Mouse (Mus musculus) kidney, embryonic 14.5 days (tissue): ENCODE results near the gene Ano10. TPM values are rescaled to one million over a fixed set of nuclear protein-coding genes. Genes with fewer than 3 reads are reported as not detected.

Experiments used
- ATAC-seq: fragments of 200-750 bp; cut with Nextera tagmentation; 2 replicates; pipeline ENCODE4 v1.8.0; 2017; ENCODE audit warnings: moderate number of reproducible peaks, mild to moderate bottlenecking, moderate TSS enrichment, moderate library complexity; ENCODE audit not compliant: low FRiP score, low TSS enrichment
- H3K27ac ChIP-seq: fragments of 300-500 bp; sonication (generic); 2 replicates; pipeline ENCODE4 v1.5.1; 2014; ENCODE audit warnings: low read depth, mild to moderate bottlenecking, low read length, moderate library complexity, mixed read lengths
- H3K27me3 ChIP-seq: fragments of 300-500 bp; sonication (generic); 2 replicates; pipeline ENCODE4 v1.6.1; 2014; ENCODE audit warnings: mild to moderate bottlenecking, low read length; ENCODE audit not compliant: control insufficient read depth, insufficient read depth
- H3K36me3 ChIP-seq: fragments of 300-500 bp; sonication (generic); 2 replicates; pipeline ENCODE4 v1.6.1; 2014; ENCODE audit warnings: low read length, mixed read lengths; ENCODE audit not compliant: control insufficient read depth, insufficient read depth
- H3K4me1 ChIP-seq: fragments of 300-500 bp; sonication (generic); 2 replicates; pipeline ENCODE4 v1.6.1; 2014; ENCODE audit warnings: low read length, mixed read lengths; ENCODE audit not compliant: control insufficient read depth, insufficient read depth
- H3K4me2 ChIP-seq: fragments of 300-500 bp; sonication (generic); replicated peaks from 2 replicates; pipeline ENCODE4 v1.6.1; 2014; ENCODE audit warnings: low read depth, mild to moderate bottlenecking, low read length
- H3K4me3 ChIP-seq: fragments of 300-500 bp; sonication (generic); 2 replicates; pipeline ENCODE4 v1.5.1; 2014; ENCODE audit warnings: mild to moderate bottlenecking, low read length
- H3K9ac ChIP-seq: fragments of 300-500 bp; sonication (generic); 2 replicates; pipeline ENCODE4 v1.6.1; 2014; ENCODE audit warnings: low read depth, mild to moderate bottlenecking, low read length, moderate library complexity
- H3K9me3 ChIP-seq: fragments of 300-500 bp; sonication (generic); 2 replicates; pipeline ENCODE4 v1.6.1; 2016; ENCODE audit warnings: low read length; ENCODE audit not compliant: control insufficient read depth
- WGBS: fragments of 180-500 bp; shearing (Covaris S2); extraction: QIAGEN DNeasy Blood & Tissue Kit; methylation state at CpG from one replicate; pipeline ENCODE4 v1.1.7; 2014; 5-methylcytosine and 5-hydroxymethylcytosine counted together
- polyA plus RNA-seq: library from polyadenylated mRNA; unstranded; fragments of >200 nt; fragmentation: Nextera tagmentation; extraction: Ambion mirVana; gene quantifications from 2 replicates; pipeline ENCODE4 v1.2.1, GENCODE M21; 2014

Gene Ano10
- polyA plus RNA-seq, 1 experiment from 2014 or later: 37.0 TPM

- 0 out of 2 replicates have a peak, but pooled peaks cover 5% of the 10 kb centered on the region for H3K36me3 ChIP-seq
- no peak overlapping the region for H3K4me2 ChIP-seq
- 0 out of 2 replicates have a peak, but pooled peaks cover 3% of the 10 kb centered on the region for H3K4me1 ChIP-seq
- H3K9me3 ChIP-seq: no peaks in the 10 kb centered on the region
- no peak overlapping the region for H3K9ac ChIP-seq
- ATAC-seq: no peak
- H3K27ac ChIP-seq: no peak overlapping the region
- WGBS: 82% methylated on average over 8 of the region's 8 CpGs
- no peaks in the 10 kb centered on the region for H3K27me3 ChIP-seq
- no peak overlapping the region for H3K4me3 ChIP-seq
Observed at GRCm38 (mm10) chr9:122245879-122246278, 48.3 kb downstream of the Ano10 start.

- no peaks in the 10 kb centered on the region for H3K9me3 ChIP-seq
- H3K36me3 ChIP-seq: 0 out of 2 replicates have a peak, but pooled peaks cover 5% of the 10 kb centered on the region
- WGBS: 83% methylated on average over 4 of the region's 4 CpGs
- H3K27me3 ChIP-seq: no peaks in the 10 kb centered on the region
- no peak overlapping the region for H3K4me2 ChIP-seq
- H3K4me3 ChIP-seq: no peak overlapping the region
- H3K4me1 ChIP-seq: 0 out of 2 replicates have a peak, but pooled peaks cover 3% of the 10 kb centered on the region
- no peak for ATAC-seq
- no peak overlapping the region for H3K9ac ChIP-seq
- no peak overlapping the region for H3K27ac ChIP-seq
Observed at GRCm38 (mm10) chr9:122245471-122245870, 48.8 kb downstream of the Ano10 start.

DNA sequence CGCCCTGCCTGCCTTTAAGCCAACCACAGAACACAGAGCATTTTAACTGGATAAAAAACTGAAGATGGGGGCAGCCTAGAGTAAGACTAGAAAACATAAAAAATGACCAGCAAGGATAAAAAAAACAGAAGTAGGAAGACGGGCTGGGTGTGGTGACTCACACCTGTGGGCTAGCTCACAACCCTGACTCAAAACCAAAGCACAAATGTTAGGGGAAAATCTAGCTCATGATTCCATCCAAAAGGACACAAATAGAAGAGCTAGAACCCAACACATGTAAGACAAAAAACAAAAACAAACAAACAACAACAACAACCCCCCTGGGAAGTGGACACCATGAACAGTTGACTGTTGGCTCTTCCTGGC, 49.4 kb downstream of the Ano10 start:
- no peak for ATAC-seq
- Histone ChIP-seq H3K4me3 (no peak overlapping the region), H3K27me3 (no peaks in the 10 kb centered on the region), H3K9me3 (no peaks in the 10 kb centered on the region), H3K36me3 (no peaks in the 10 kb centered on the region), H3K9ac (no peak overlapping the region), H3K27ac (no peak overlapping the region), H3K4me2 (no peak overlapping the region), H3K4me1 (0 out of 2 replicates have a peak, but pooled peaks cover 3% of the 10 kb centered on the region)
- WGBS: 25% methylated on average over 2 of the region's 2 CpGs

DNA sequence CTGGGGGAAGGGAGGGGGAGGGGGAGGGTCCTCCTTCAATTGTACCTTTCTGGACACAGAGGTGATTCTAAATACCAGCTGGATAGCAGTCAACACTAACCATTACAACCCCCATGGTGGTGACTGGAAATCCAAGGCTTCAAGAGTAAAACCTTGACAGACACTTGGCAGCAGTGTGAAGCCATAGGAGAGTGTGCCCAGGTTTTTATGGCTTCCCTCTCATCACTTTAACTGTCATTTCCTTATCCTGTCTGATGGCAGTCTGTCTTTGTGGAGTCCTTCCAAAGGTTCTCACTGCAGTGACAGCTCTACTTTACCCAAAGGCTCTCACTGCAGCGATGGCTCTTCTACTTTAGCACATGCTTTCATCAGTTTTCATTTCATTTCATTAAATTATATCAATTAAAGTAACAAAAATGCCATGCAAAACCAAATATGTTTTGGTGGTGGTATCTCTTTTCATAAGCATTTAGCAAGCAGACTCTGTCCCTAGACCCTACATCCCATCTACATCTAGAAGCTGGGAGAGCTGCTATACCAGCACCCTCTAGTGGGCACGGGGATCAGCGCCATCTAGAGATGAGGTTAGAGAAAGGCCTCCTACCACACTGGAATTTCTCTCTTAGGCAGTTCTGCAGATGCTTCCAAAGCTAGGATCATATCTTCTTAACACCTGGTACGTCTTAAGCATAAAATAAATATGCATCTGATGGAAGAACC, 50.0 kb downstream of the Ano10 start:
- Histone ChIP-seq H3K4me1 (0 out of 2 replicates have a peak, but pooled peaks cover 3% of the 10 kb centered on the region), H3K9me3 (no peaks in the 10 kb centered on the region), H3K27ac (no peak overlapping the region), H3K4me3 (no peak overlapping the region), H3K4me2 (no peak overlapping the region), H3K9ac (no peak overlapping the region), H3K27me3 (no peaks in the 10 kb centered on the region), H3K36me3 (no peaks in the 10 kb centered on the region)
- WGBS: 34% methylated on average over 4 of the region's 4 CpGs
- ATAC-seq: no peak

DNA sequence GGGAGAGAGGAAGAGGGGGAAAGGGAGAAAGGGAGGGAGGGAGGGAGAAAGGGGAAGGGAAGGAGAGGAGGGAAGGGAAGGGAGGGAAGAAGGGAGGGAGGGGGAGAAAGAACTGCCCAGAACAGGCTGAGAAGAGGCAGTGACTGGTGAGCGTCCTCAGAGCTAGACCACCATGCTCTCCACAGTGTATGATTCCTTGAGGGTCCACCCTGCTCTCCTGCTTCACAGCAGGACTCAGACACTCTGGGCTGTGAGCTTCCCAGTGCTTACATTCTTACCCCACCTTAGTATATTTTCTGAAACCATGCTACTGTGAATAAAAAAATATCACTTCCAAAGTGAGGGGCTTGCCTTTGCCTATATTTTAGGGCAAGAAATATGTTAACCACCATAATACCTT, 50.9 kb downstream of the Ano10 start:
- Histone ChIP-seq H3K9me3 (no peaks in the 10 kb centered on the region), H3K27ac (no peak overlapping the region), H3K4me3 (no peak overlapping the region), H3K4me1 (0 out of 2 replicates have a peak, but pooled peaks cover 3% of the 10 kb centered on the region), H3K36me3 (no peaks in the 10 kb centered on the region), H3K27me3 (no peaks in the 10 kb centered on the region), H3K4me2 (no peak overlapping the region), H3K9ac (no peak overlapping the region)
- ATAC-seq: no peak
- WGBS: 42% methylated on average over 1 of the region's 1 CpGs

- Histone ChIP-seq H3K36me3 (no peaks in the 10 kb centered on the region), H3K9ac (no peak overlapping the region), H3K27ac (no peak overlapping the region), H3K27me3 (no peaks in the 10 kb centered on the region), H3K4me2 (no peak overlapping the region), H3K4me1 (0 out of 2 replicates have a peak, but pooled peaks cover 3% of the 10 kb centered on the region), H3K9me3 (no peaks in the 10 kb centered on the region), H3K4me3 (no peak overlapping the region)
- no peak; the same call in 1 of the 2 replicates for ATAC-seq
- 7% methylated on average over 7 of the region's 7 CpGs for WGBS
Observed at GRCm38 (mm10) chr9:122242856-122243255, 51.4 kb downstream of the Ano10 start.

- 49% methylated on average over 10 of the region's 10 CpGs for WGBS
- Histone ChIP-seq H3K27ac (no peak overlapping the region), H3K9me3 (no peaks in the 10 kb centered on the region), H3K36me3 (no peaks in the 10 kb centered on the region), H3K4me1 (0 out of 2 replicates have a peak, but pooled peaks cover 3% of the 10 kb centered on the region), H3K4me3 (no peak overlapping the region), H3K9ac (no peak overlapping the region), H3K27me3 (no peaks in the 10 kb centered on the region), H3K4me2 (no peak overlapping the region)
- ATAC-seq: no peak
Observed at GRCm38 (mm10) chr9:122241812-122242400, 52.3 kb downstream of the Ano10 start.

DNA sequence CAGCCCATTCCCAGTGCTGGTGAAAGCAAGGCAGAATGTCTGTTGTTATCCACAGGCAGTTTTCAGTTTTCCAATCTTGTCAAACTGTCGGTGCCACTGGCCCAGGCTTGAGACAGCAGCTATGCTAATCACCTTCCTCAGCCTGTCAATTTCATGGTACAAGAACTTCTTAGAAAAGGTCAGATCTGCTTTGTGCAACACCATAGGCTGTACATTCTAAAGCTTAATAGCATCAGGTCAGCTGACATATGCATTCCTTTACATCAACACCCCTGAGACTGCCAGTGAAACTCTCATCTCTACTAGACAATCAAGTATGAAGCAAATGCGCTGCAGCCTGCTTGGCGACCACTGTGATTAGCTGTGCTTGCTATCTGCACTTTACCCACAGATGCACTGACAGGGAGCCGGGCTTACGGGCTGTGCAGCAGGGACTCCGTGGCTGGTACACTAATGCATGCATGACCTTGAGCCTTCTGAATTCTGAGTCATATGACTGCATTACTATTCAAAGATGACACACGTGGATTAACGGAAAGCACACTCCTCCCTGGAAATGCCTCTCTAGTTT, 53.5 kb downstream of the Ano10 start:
- Histone ChIP-seq H3K36me3 (no peaks in the 10 kb centered on the region), H3K27me3 (no peaks in the 10 kb centered on the region), H3K9me3 (no peaks in the 10 kb centered on the region), H3K4me2 (no peak overlapping the region), H3K4me3 (no peak overlapping the region), H3K9ac (no peak overlapping the region), H3K4me1 (0 out of 2 replicates have a peak, but pooled peaks cover 3% of the 10 kb centered on the region), H3K27ac (no peak overlapping the region)
- WGBS: 82% methylated on average over 8 of the region's 8 CpGs
- no peak for ATAC-seq

GRCm38 (mm10) chr9:122234741-122235140, 59.5 kb downstream of the Ano10 start:
- no peak for ATAC-seq
- WGBS: 81% methylated on average over 3 of the region's 3 CpGs
- Histone ChIP-seq H3K27me3 (no peaks in the 10 kb centered on the region), H3K4me1 (no peaks in the 10 kb centered on the region), H3K4me3 (no peak overlapping the region), H3K36me3 (no peaks in the 10 kb centered on the region), H3K9me3 (no peaks in the 10 kb centered on the region), H3K27ac (no peak overlapping the region), H3K9ac (no peak overlapping the region), H3K4me2 (no peak overlapping the region)
